Mouse (Mus musculus): Measurements from ENCODE around the gene Gng4. TPM values are rescaled to one million over a fixed set of nuclear protein-coding genes. Genes with fewer than 3 reads are reported as not detected.

Gene Gng4
- polyA plus RNA-seq, 1 experiment from 2014 or later, result 0.14 TPM

Other genes with a start within 250 kb of the Gng4 start
- gene Lyst, start 193.7 kb upstream of the Gng4 start, polyA plus RNA-seq (2016; fragmentation: Nextera tagmentation; extraction: Ambion mirVana), result 2.7 and 3.6 TPM in 2 replicates
- 48.1 and 53.6 TPM in 2 replicates for gene B3galnt2, start 170.4 kb downstream of the Gng4 start, polyA plus RNA-seq (2016; fragmentation: Nextera tagmentation; extraction: Ambion mirVana)

Measured in forebrain, embryonic 10.5 days (tissue).